Mouse (Mus musculus) granulocyte monocyte progenitor cell, adult 5-6 weeks (primary cell): ENCODE data around the gene Chid1. TPM values are rescaled to one million over a fixed set of nuclear protein-coding genes. Genes with fewer than 3 reads are reported as not detected.

Source experiments
- ATAC-seq: replicated peaks from 2 replicates; pipeline ENCODE4 v1.8.0; 2016; ENCODE audit warnings: mild to moderate bottlenecking, moderate TSS enrichment, inconsistent platforms; ENCODE audit not compliant: poor library complexity, severe bottlenecking
- total RNA-seq, 2 experiments: library from RNA; stranded (forward) in 1 of 2; stranded (reverse) in 1 of 2; fragments of 200-712, 200-1000 nt in 1 of 2; fragments of >200 nt in 1 of 2; fragmentation: Nextera tagmentation in 1 of 2; gene quantifications; 2 replicates each; pipeline ENCODE4 v1.2.3; 2014 to 2017

Chid1 gene
- total RNA-seq, 2 experiments from 2014 or later, result 26.1 to 40.9 TPM

DNA sequence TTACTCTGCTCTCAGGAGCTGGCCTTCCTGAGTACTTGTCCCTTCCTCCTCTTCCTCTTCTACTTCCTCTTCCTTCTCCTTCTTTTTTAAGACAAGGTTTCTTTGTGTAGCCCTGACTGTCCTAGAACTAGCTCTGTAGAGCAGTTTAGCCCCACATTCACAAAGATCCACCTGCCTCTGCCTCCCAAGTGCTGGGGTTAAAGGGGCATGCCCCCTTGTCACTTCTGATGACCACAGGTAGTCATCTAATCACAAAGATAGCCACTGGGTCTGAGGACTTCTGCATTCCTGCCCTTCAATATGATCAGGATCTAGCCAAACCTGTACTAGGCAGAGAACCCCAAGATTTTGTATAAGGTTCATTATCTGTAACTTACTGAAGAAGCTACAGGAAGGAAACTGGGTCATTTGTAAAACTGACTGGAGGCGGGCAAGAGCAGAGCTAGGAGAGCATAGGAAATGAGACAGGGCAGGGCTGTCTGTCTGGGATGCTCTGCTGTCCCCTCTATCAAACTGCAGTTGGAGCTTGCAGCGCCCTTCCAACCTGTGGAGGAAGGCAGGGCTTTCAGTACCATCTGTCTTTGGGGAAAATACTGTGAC is 20.2 kb upstream of the Chid1 start:
- ATAC-seq, result no peak

DNA sequence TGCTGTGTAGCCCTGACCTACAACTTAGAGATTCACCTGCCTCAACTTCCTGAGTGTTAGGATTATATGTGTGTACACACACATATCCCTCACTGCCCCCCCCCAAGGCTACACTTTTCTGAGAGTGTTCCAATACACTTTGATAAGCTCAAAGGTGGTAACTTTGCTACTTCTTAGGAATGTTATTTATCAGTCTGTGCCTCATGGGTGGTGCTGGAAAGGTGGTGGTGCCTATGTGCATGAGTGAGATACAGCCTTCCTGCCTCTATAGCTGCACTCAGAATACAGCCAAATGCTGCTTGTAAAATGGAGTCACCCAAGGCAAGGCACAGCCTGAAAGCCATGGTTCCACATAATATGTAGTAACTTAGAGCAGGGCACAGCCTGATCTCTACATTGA is 19.3 kb upstream of the Chid1 start:
- no peak for ATAC-seq

DNA sequence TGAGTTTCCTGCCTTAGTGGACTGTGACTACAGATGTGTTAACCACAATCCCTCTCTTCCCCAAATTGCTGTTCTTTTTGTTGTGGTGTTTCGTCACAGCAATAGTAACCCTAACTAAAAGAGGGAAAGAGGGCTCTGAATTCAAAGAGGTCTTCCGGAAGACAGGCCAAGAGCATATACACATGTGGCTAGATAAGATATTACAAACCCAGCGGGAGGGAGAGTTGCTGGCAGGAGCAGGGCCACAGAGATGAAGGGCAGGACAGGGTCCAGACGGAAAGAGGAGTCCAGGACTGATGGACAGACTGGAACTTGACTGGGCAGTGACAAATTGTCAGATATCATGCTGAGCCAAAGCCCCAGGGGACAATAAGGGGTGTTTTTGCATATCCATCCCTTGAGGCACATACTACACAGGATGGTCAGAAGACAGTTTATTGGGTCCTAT is 18.7 kb upstream of the Chid1 start:
- peak; percentile 50 for ATAC-seq

DNA sequence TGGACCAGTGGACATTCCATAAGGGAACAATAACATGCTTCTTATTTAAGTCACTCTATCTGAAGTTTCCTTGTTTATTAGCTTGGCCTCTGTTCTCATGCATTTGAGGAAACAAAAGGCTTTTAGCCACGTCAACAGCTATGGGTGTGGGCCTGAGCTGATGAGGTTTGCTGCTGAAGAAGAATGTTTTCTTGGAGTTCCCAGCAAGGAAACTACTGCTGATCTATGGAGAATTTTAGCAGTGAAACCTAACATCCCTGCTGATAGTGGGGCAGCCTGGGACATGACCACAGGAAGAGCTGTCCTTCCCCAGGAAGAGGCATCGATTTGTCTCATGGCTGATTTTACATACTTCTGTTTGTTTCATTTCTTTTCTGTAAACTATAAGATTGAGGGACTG is 10.8 kb upstream of the Chid1 start:
- ATAC-seq, result no peak

DNA sequence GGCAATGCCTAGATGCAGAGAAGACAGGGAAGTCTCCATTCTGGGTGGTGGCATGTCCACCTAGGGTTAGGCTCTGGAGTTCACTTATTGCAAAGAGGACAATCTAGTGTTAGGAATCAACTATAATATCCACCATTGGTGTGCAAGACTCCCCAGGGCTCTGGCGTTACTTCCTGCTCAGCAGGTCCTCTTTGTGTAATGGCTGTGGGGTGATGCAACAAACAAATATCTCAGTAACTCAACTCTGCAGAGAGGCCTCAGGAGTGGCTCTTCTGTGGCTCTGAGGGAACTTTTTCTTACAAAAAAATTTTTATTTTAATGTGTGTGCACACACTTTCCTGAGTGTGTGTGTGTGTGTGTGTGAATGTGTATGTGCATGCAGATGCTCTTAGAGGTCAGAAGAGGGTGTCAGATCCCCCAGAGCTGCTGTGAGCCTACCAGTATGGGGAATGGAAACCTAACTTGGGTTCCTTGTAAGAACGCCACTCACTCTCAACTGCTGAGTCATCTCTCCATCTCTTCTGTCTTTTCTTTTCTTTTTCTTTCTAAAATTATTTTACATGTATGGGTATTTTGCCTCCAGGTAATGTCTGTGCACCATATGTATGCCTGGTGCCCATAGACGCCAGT is 9.9 kb upstream of the Chid1 start:
- peak; percentile 97 for ATAC-seq

DNA sequence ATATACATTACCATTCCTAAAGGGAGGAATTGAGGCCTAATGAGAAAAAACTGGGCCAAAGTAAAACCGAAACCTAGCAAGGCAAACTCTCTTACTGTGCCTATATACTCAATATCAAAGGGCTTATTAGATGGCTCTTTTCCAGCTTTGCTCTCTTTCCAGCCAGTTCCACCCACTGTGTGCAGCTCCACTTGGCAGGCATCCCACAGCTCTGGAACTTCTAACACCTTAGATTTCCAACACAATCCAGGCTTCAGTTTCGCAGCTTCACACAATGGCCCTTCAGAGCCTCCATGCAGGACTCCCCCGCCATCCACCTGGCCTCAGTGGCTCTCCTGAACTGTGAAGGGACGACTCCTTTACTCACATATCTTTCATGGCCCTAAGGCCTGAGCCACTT is 5.0 kb upstream of the Chid1 start:
- ATAC-seq, result no peak

DNA sequence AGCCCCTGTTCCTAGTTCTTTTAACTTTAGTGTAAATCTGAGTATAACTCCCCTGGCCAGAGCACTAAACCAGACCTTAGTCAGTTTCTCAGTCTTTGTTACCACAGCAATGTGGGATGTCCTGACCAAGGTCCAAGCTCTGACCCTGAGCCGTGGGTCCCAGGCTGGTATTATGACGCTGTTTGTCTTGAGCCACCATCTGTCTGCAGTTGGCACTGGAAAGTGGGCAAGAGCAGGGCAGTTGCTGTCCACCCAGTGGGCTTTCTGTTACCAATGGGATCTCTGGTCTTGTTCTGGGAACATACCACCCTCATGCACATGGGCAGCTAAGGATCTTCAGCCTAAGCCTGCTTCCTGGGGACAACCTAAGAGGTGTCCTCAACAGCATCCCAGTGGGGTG is 2.9 kb upstream of the Chid1 start:
- ATAC-seq, result no peak

DNA sequence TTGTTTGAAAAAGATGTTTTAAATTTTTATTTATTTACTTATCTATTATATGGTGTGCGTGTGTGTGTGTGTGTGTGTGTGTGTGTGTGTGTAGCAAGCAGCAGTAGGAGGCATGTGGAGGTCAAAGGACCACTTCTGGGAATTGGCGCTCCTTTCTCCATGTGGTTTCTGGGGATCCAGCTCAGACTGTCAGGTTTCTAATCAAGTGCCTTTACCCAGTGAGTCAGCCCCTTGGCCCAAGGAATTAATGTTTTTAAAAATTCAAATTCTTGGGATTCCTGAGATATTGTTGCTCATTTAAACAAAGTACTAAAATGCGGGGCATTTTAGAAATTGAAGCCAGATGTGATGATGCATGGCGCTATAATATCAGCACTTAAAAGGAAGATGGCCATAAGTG is 2.0 kb upstream of the Chid1 start:
- ATAC-seq, result no peak

DNA sequence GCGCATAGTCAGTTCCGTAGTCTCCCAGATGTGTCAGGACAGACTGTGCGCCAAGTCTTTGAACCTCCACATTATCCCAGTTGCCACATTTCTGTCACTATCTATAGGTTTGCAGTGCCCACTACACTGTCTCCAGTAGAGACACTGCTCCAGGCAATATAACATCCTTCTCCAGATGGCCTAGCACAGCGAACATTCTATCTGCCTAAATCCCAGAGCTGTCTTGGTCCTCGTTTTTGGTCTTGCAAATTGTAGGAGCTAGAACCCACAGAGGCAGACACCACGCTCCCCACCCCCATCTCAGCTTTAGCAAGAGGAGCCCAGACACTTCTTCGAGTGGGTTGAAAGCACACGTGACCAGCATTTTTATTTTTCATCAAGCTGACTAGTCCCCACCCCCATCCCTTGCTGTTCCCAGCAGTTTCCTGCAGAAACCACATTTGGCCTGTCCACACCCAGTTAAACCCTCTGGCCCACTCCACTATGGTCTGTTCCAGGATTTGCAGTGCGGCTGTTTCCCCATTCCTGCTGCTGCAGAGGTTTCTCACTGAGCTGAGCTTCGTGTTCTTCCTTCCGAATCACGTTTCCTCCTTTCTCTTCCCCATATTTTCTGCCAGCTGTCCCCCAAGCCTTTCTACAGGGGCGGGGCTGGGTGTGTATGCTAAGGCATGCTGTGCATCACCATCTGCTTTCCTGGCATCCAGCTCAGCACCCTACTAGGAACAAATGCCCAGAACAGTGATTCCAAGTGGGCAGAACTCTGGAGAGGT is 840 bp upstream of the Chid1 start:
- ATAC-seq, result peak; percentile 73

DNA sequence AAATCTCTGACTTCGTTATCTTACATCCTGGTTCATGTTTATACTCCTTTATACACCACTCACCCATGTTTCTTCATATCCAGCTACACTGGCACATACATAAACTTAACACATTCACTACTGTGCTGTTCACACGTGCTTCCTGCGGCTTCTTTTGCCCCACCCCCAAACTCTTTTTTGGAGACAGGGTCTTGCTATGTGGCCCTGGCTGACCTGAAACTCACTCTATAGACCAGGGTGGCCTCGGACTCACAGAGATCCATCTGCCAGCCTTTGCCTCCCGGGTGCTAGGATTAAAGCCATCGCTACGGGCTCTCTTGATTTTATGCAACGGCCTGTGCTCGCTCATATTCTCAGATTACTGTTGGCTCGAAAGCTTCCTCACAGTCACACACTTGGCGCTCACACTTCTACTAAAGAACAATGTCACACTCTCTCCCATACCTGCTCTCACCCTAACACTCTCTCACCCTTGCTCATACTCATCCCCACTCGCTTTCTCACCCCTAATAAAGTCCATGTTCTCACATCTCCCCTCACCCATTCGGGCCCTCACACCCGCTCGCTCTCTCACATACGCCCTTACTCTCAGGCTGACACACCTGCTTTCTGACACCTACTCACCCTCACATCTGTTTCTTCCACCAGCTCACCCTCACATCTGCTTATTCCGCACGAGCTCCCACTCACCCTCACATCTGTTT is 653 bp downstream of the Chid1 start:
- ATAC-seq, result no peak

DNA sequence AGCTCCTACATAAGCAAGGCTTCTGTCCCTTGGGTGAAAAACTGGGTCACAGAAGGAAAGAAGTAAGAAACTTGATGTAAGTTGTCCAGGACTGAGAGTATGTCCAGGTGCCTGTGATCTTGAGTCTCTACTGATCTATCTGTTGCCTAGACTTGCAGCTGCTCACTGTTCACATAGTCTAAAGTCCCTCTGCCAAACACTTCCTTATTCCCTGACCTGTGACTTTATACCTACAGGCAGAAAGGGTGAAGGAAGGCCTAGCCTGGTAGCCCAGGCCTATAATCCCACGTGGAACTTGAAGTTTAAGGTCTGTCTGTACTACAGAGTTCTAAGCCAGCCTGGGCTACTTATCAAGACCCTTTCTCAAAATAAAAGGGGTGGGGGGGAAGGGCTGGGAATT is 4.1 kb downstream of the Chid1 start:
- no peak for ATAC-seq

DNA sequence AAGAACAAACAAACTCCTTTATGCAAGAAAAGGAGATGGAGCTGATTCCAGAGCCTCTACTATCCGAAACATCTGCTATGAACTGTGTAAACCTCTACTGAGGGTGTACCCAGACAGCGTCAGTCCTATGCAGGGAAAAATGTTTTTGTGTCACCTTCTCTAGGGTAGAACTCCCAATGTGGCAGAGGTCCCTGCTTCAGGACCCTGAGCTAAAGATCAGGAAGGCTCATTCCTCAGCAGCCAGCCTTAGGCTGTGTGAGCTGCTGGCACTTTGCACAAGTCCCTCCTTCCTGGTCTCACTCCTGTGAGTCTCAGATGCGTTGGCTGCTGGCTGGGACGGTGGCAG is 14.1 kb downstream of the Chid1 start:
- no peak for ATAC-seq

DNA sequence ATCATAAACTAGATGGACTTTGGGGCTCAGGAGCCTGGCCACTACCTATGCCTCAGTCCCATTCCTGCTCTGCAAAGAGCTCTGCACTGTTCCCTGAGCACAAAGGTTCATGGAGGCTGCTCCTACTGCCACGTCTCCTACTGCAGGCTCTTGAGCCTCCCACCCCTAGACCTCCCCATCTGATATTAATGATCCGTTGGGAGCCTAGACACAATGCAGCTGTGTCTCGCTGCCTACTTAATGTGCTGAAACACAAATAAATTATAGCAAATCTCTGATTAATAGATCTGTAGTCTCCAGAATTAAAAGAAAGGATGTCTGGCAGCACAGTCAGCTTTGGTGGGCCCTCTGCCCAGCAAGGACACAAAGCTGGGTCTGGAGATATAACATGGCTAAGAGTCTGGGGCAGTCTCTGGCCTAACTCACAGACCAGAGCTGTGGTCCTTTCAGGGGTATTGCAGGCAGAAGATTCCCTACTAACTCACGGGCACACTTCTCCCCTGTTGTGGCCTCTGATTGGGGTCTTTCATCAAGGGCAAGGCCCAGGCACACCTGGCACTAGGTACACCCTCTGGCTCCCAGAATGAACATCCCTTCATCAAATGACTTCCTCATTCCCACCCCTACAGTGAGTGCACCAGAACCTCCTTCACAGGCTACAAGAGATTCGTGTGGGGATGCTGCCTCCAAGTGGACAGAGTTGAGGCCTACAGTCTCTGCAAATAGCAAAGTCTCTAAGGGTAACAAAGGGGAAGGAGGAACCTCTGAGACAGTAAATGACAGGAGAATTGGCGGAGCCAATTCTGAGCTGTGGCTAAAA is 14.7 kb downstream of the Chid1 start:
- ATAC-seq, result peak; percentile 96

DNA sequence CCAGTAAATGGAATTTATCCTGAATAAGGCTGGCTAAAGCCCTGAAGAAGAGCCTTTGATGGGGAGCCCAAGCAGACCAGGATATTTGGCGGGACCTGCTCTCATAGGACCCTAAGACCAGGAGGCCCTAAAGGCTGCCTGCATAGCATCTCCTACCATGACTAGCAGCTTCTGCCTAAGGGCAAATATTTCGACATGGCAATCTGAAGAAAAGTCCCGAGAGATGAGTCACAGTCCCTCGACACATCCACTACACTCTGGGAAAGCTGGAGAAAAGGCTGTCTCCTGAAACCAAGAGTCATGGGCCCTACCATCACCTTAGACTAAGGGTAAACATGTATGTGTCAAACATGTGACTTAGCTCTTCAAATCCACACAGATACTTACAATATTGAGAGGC is 15.4 kb downstream of the Chid1 start:
- ATAC-seq, result no peak

DNA sequence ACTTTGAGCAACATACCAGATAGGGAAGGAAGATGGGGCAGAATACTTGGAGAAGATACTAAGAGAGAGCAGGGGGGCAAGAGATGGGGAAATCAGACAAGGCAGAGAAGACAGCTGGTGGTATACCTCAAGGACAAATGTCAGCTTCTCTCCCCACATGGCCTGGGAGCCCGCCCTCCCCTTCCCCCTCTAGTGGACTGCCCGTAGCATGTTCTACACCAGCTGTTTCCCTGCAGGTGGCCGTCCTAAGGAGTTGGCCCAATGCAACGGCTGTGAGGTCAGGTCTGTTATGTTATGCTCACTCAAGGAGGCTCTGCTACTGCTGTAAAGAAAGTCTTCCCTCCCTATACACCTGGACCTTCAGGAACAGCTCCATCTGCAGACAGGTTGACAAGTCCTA is 16.6 kb downstream of the Chid1 start:
- ATAC-seq, result no peak

DNA sequence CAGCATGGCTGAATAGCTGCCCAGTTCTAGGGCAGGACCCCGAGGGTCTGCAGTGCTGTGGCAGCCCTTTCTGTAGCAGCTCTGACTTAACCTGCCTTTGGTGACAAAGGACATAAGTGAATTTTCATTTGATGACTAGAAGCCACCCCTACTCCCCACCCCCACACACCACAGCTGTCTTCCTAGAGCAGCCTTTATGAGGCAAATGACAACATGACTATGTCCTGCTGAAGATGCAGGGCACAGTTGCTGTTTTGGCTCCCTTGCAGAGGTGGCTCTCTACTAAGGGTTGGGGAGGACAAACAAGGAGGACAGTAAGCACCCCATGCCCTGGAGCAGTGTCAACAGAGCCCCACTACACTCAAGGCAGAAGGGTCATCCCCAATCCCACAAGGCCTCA is 19.9 kb downstream of the Chid1 start:
- ATAC-seq, result no peak

DNA sequence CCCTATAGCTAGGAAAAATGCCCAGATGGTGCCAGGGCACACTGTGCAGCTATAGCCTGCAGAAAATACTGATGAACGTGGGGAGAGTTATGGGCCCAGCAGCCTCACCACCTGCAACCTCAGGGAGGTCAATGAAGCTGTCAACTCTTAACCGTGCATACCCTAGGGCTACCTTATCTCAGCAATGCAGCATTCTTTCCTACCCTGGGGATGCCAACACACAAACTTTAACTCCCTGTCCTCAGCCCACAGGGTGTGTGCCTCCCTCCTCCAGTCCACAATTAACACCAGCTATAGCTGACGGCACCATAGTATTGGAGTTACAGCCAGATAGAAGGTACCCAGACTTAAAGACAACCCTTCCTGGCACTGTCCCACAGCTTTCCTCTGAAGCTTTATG is 20.7 kb downstream of the Chid1 start:
- no peak for ATAC-seq

DNA sequence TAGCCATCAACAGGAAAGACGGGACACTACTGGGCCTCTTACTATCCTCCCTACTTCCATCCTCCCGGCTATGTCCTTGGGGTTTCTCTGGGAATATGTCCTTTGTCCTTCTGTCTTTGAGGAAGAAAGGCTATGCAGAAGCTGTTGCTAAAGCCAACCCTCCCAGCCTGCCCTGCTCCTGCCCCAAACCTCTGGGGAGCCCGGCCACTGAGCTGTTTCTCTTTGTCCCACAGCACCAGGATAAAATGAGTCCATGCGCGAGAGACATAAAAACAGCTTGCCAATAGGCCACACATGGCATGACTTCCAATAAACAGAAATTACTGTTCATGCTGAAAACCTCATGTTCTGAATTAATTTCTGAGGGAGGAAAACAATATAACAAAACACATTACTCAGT is 21.4 kb downstream of the Chid1 start:
- no peak for ATAC-seq

DNA sequence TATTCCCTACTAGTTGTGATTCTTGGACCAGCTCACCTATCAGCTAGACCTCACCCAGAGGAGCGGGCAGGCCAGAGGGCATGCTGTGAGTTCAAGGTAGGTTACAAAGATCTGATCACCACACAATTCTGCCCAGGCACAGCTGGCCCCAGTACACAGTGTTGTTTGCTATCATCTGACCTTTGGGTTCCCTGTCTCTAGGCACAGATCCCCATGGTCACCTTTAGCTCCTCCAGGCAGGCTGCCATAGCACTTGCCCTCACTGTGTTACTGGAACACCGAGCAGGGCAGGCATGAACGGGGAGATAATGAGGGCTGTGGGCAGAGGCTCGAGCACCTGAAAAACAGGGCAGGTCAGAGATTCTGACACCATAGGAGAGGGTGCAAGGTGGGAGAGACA is 22.0 kb downstream of the Chid1 start:
- ATAC-seq, result no peak

DNA sequence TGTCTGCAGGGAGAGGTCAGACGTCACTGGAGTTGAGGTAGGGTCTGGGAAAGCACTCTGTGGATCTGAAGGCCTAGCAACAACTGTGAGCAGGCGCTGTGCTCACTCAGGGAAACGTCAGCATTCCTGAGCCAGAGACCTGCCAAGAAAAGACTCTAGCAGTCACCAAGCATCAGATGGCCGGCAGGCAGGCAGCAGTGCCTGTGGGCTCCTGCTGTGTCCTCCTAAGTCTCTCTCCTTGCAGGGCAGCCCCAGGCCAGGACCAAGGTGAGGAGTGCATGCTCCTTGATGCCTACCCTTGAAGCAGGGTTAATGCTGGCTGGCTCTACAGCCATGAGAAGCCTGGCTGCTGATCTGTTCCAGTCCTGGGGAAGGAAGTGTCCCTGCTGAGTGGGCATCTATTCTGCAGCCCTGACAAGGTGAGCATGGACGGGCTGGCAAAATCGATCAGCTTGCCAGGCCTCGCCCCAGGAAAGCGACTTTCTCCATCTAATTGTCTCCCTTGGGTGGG is 28.9 kb downstream of the Chid1 start:
- no peak for ATAC-seq
